Mouse (Mus musculus): ENCODE measurements at regions not wholly inside any gene's neighbourhood (a gene's known extent, or its start where the extent isn't known, plus 50 kb on each side); places are given as distances from the start of the nearest gene placed in this dataset.

DNA sequence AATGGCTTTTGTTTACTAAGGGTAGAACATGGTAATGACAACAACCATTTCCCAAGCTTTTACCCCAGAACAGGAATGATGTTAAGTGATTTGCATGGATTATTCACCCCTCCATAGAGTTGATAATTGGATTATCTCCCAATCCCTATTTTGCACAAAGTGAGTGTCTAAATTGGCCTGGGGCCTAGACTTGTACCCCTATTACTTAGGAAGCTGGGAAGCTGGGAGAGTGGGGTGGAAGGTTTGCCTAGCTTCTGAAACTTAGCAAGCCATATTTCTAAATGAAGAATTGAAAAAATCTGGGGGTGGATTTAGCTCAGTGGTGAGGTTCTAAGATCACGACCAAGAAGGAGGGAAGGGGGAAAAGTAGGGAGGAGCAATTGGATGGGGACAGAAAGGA is 289.9 kb downstream of the Rngtt start:
- TF ChIP-seq CTCF (IDR thresholded peaks at IDR 0.05; ENCODE audit: extremely low read depth, insufficient read depth, low read length) = no peak
- TF ChIP-seq POLR2A (IDR thresholded peaks at IDR 0.05; ENCODE audit: extremely low read depth, insufficient read depth, low read length) = no peak

Data from cortical plate, adult 2 months (tissue).